Mouse (Mus musculus) midbrain, embryonic 15.5 days (tissue): Measurements from ENCODE around the gene Nol4l. TPM values are rescaled to one million over a fixed set of nuclear protein-coding genes. Genes with fewer than 3 reads are reported as not detected.
"Not testable (repeated sequence)": the region's sequence is repeated elsewhere in the genome, so short reads cannot be mapped to it uniquely, and the experiment has no call there.

Experiments used
- ATAC-seq: fragments of 200-750 bp; cut with Nextera tagmentation; replicated peaks from 2 replicates; pipeline ENCODE4 v1.8.0; 2017; ENCODE audit warnings: moderate TSS enrichment
- H3K27ac ChIP-seq: fragments of 300-500 bp; sonication (generic); 2 replicates; pipeline ENCODE4 v1.5.1; 2015; ENCODE audit warnings: mild to moderate bottlenecking, inconsistent platforms
- H3K27me3 ChIP-seq: fragments of 300-500 bp; sonication (generic); replicated peaks from 2 replicates; pipeline ENCODE4 v1.6.1; 2015; ENCODE audit warnings: inconsistent platforms
- H3K36me3 ChIP-seq: fragments of 300-500 bp; sonication (generic); replicated peaks from 2 replicates; pipeline ENCODE4 v1.6.1; 2015; ENCODE audit warnings: inconsistent platforms
- H3K4me1 ChIP-seq: fragments of 300-500 bp; sonication (generic); 2 replicates; pipeline ENCODE4 v1.6.1; 2015; ENCODE audit warnings: inconsistent platforms
- H3K4me2 ChIP-seq: fragments of 300-500 bp; sonication (generic); 2 replicates; pipeline ENCODE4 v1.6.1; 2015; ENCODE audit warnings: inconsistent platforms, mild to moderate bottlenecking, moderate library complexity
- H3K4me3 ChIP-seq: fragments of 300-500 bp; sonication (generic); 2 replicates; pipeline ENCODE4 v1.5.1; 2015; ENCODE audit warnings: mild to moderate bottlenecking, inconsistent platforms
- H3K9ac ChIP-seq: fragments of 300-500 bp; sonication (generic); 2 replicates; pipeline ENCODE4 v1.6.1; 2015; ENCODE audit warnings: mild to moderate bottlenecking, inconsistent platforms
- H3K9me3 ChIP-seq: fragments of 300-500 bp; sonication (generic); 2 replicates; pipeline ENCODE4 v1.6.1; 2016; ENCODE audit warnings: inconsistent platforms
- WGBS: fragments of 180-500 bp; shearing (Covaris S2); methylation state at CpG from one replicate; pipeline ENCODE4 v1.1.7; 2015; ENCODE audit warnings: mixed read lengths; 5-methylcytosine and 5-hydroxymethylcytosine counted together
- polyA plus RNA-seq: library from polyadenylated mRNA; unstranded; fragments of >200 nt; fragmentation: Nextera tagmentation; extraction: Ambion mirVana; gene quantifications from 2 replicates; pipeline ENCODE4 v1.2.1, GENCODE M21; 2015

The Nol4l gene
- polyA plus RNA-seq, 1 experiment from 2014 or later, result 54.6 TPM

DNA sequence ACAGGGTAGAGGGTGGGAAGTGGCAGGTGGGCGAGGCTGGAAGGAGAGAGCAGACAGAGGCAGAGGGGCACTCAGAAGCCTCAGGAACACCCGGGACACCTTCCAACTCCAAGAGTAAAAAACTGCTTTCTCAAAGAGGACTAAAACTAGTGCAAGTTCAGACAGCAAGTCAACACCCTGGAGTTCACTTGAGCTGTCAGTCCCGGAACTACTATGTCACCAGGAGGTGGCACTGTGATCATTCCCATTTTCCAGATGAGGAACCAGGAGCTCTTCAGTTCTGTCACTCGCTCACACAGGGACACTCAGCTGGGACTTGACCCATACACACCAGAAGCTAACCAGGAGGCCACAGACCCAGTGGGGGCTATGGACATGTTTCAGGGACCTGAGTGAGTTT, 30.6 kb downstream of the Nol4l start:
- Histone ChIP-seq H3K9ac (no peak overlapping the region), H3K27ac (no peak overlapping the region), H3K9me3 (no peaks in the 10 kb centered on the region), H3K4me2 (no peak overlapping the region), H3K36me3 (no peaks in the 10 kb centered on the region), H3K4me3 (no peak overlapping the region), H3K4me1 (peaks cover 34% of the 10 kb centered on the region), H3K27me3 (no peaks in the 10 kb centered on the region)
- no peak for ATAC-seq
- 60% methylated on average over 4 of the region's 4 CpGs for WGBS

DNA sequence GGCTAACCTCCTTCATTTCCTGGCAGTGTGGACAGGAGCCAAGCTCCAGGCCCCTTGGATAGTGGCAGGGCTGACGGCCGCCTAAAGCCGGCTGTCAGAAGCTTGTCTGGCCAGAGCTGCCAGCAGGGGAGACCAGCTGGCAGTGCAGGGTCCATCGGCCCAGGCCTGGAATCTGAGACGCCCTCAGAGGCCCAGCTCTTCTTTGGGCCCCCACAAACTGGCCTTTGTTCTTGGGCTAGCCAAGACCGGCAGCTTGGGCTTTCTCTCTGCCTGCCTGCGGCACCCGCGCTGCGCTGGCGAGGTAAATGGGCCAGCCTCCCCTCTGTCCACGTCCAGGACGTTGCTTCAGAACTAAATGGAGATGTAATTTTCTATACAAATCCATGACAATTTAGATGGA, 32.9 kb downstream of the Nol4l start:
- Histone ChIP-seq H3K4me3 (no peak overlapping the region), H3K27ac (peak overlapping the region; percentile 55), H3K27me3 (no peaks in the 10 kb centered on the region), H3K4me1 (peaks cover 50% of the 10 kb centered on the region), H3K36me3 (no peaks in the 10 kb centered on the region), H3K9ac (0 out of 2 replicates have a peak overlapping the region, but pooled peaks have one; percentile 4), H3K9me3 (no peaks in the 10 kb centered on the region), H3K4me2 (no peak overlapping the region)
- WGBS, result 16% methylated on average over 13 of the region's 13 CpGs
- ATAC-seq, result no peak

DNA sequence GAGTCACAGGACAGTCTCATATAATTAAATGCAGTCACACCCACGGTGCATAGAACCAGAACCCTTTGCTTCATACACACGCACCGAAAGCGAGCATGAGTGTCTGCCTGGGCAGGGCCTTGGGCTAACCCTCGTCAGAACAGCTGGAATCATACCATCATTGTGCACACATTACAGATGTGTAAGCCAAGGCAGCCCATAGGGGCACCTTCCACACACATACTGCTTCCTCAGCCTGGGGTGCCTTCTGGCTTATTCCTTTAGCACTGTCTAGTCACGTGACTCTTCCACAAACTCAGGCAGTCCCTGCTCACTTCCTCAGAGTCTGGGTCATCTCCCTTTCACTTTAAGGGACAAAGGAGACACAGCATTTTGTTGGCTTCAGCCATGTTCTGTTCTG, 33.5 kb downstream of the Nol4l start:
- 82% methylated on average over 6 of the region's 6 CpGs for WGBS
- H3K4me2 ChIP-seq, result no peak overlapping the region
- peaks cover 56% of the 10 kb centered on the region for H3K4me1 ChIP-seq
- no peak overlapping the region for H3K4me3 ChIP-seq
- H3K27me3 ChIP-seq, result no peaks in the 10 kb centered on the region
- no peak for ATAC-seq
- no peaks in the 10 kb centered on the region for H3K9me3 ChIP-seq
- H3K9ac ChIP-seq, result no peak overlapping the region
- H3K36me3 ChIP-seq, result no peaks in the 10 kb centered on the region
- peak overlapping the region; percentile 55; the same call in 1 of the 2 replicates for H3K27ac ChIP-seq

DNA sequence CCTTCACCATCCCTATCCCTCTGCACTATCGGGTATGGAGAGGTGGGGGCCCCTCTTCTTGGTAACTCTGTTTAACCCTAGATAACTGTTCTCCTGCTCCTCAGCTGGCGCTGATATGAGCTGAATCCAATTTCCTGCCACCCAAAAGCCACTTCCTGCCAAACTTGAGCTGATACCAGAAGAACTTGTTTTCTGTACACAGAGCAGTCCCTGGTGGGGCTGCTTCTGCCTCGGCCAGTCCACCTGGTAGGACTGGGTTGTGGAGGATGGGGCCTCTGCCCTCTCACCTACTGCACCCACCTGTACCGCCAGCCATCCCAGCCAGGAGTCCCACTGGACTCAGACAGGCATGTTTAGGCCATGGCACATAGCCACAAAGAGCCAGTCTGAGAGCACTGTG, 34.0 kb downstream of the Nol4l start:
- Histone ChIP-seq H3K4me2 (no peak overlapping the region), H3K27ac (no peak overlapping the region), H3K4me3 (no peak overlapping the region), H3K9me3 (no peaks in the 10 kb centered on the region), H3K36me3 (no peaks in the 10 kb centered on the region), H3K4me1 (peaks cover 61% of the 10 kb centered on the region), H3K27me3 (no peaks in the 10 kb centered on the region), H3K9ac (no peak overlapping the region)
- WGBS, result 86% methylated on average over 4 of the region's 4 CpGs
- ATAC-seq, result no peak

DNA sequence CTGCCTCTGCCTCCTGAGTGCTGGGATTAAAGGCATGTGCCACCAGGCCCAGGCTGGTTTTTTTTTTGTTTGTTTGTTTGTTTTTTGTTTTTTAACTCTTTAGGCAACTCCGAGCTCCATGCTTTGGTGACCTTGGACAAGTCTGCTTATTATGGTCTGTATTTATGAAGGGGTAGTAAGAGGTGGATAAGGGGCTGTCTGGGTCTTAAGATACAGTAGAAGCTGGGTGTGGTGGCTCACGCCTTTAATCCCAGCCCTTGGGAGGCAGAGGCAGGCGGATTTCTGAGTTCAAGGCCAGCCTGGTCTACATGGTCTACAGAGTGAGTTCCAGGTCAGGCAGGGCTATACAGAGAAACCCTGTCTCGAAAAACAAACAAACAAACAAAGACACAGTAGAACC, 34.4 kb downstream of the Nol4l start:
- not testable (repeated sequence) for ATAC-seq, H3K9me3 ChIP-seq, H3K27ac ChIP-seq, H3K9ac ChIP-seq, H3K27me3 ChIP-seq, H3K4me3 ChIP-seq, H3K36me3 ChIP-seq, H3K4me2 ChIP-seq
- 96% methylated on average over 4 of the region's 4 CpGs for WGBS
- peaks cover 65% of the 10 kb centered on the region for H3K4me1 ChIP-seq

DNA sequence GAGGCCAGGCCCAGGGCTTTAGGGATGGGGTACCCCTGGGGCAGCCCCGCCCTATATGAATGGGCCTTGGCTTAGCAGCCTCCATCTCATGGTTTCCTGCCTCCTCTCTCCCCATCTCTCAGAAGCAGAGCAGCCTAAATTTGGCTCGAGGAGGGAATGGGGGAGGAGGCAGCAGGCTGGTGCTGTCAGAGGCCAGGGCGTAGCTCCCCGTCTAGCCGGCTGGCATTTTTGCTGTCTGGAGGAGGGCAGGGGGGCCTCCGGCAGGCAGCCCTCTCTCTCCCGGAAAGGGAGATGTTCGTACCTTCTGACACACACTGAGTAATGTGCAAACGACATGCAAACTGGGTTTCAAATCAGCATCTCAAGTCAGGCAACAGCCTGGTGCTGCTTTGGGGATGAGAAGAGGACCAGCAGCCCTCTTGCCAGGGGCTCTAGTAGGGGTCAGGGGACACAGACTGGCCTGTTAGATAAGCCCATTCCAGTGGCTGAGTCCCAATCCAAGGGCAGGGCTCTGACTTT, 35.4 kb downstream of the Nol4l start:
- Histone ChIP-seq H3K4me3 (no peak overlapping the region), H3K4me1 (peaks cover 65% of the 10 kb centered on the region), H3K4me2 (0 out of 2 replicates have a peak overlapping the region, but pooled peaks have one; percentile 4), H3K9me3 (no peaks in the 10 kb centered on the region), H3K27me3 (no peaks in the 10 kb centered on the region), H3K9ac (no peak overlapping the region), H3K36me3 (no peaks in the 10 kb centered on the region), H3K27ac (peak overlapping the region; percentile 97)
- 25% methylated on average over 9 of the region's 9 CpGs for WGBS
- ATAC-seq, result no peak

DNA sequence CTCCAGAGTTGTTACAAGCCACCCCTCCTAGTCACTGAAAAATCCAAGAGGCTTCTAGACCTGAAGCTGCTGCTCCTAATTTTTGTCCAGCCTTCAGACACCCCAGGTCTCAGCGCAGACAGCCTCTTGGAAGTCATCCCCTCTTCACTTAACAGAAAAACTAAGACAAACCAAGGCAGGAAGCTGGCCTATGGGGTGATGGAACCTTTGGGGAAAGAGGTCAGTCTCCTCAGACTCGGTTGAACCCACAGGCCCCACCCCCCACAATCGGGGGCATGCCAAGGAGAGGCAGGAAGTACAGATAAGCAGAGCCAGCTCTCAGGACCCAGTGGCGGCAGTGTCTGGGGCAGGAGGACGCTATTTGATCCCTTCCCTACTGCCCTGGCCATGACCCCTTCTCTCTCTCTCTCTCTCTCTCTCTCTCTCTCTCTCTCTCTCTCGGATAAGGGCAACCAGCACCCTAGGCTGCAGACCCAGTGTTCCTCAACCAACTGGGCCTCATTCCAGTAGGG, 35.9 kb downstream of the Nol4l start:
- Histone ChIP-seq H3K27me3 (no peaks in the 10 kb centered on the region), H3K36me3 (no peaks in the 10 kb centered on the region), H3K9ac (no peak overlapping the region), H3K27ac (peak overlapping the region; percentile 97), H3K4me3 (no peak overlapping the region), H3K9me3 (no peaks in the 10 kb centered on the region), H3K4me1 (peaks cover 65% of the 10 kb centered on the region), H3K4me2 (no peak overlapping the region; the same call in 1 of the 2 replicates)
- ATAC-seq, result no peak
- WGBS, result 13% methylated on average over 6 of the region's 6 CpGs

DNA sequence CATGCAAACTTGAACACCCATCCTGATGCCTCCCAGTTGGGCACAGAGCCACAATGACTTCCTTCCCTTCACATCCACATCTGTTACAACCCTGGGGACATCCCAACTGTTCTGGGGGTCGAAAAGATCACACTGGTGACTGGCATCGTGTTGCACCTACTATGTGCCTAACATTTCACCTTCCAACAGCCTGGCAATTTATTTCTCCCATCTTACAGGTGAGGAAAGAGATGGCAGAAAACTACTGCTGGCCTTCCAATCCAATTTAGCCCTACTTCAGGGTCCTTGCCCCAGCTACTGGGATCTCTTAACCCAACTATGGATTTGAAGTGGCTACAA, 36.4 kb downstream of the Nol4l start:
- H3K27me3 ChIP-seq, result no peaks in the 10 kb centered on the region
- 27% methylated on average over 2 of the region's 2 CpGs for WGBS
- no peaks in the 10 kb centered on the region for H3K36me3 ChIP-seq
- H3K4me2 ChIP-seq, result peak overlapping the region; percentile 89
- H3K4me3 ChIP-seq, result peak overlapping the region; percentile 53
- 0 out of 2 replicates have a peak, but pooled peaks have one; percentile 1 for ATAC-seq
- peak overlapping the region; percentile 74 for H3K9ac ChIP-seq
- H3K4me1 ChIP-seq, result peaks cover 65% of the 10 kb centered on the region
- no peaks in the 10 kb centered on the region for H3K9me3 ChIP-seq
- peak overlapping the region; percentile 97 for H3K27ac ChIP-seq

DNA sequence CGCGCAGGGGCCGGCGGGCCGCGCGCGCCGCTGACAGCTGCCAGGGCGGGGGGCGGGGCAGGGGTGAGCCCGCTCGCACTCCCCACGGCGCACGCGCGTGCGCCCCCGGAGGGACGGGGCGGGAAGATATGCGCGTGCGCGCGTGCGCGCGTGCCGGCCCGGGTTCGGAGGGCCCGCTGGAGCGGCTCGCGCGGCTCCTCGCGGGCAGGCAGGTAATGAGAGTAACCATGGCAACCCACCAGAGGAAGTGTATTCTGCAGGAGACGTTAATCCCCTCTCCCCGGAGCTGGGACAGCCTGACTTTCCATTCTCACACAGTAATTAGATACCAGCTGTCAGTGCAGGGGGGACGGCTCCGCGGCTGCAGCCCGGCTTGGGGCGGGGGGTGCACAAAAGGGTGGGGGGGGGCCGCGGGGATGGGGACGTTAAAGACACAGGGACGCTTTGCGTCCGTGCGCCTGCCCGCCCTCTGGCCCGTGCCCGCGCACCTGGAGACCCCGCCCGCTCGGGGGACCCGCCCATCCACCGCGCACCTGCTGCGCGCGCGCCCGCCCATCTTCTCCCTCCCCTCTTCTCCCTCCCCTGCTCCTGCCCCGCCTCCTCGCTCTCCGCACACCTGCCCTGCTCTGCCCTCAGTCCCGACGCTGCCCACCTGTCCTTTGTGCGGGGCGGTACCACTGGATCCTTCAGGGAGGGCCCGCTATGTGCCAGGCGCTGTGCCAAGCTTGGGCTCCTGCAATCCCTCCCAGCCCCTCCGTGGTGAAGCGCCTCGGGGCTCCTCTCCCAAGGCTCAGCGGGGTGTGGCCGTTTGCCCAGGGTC, 37.0 kb downstream of the Nol4l start, which contains the start of gene 4930404H24Rik:
4930404H24Rik (plus strand) TSS at position 218 of the 820 bp plus-strand sequence.
- Histone ChIP-seq H3K36me3 (no peaks in the 10 kb centered on the region), H3K4me1 (peaks cover 60% of the 10 kb centered on the region), H3K27me3 (no peaks in the 10 kb centered on the region), H3K27ac (peak within 1 kb of the TSS; percentile 97), H3K4me3 (peak within 1 kb of the TSS; percentile 53), H3K4me2 (peak within 1 kb of the TSS; percentile 89), H3K9ac (peak within 1 kb of the TSS; percentile 74), H3K9me3 (no peaks in the 10 kb centered on the region)
- under 1% methylated on average over 55 of the region's 83 CpGs for WGBS
- ATAC-seq, result peak; percentile 92

DNA sequence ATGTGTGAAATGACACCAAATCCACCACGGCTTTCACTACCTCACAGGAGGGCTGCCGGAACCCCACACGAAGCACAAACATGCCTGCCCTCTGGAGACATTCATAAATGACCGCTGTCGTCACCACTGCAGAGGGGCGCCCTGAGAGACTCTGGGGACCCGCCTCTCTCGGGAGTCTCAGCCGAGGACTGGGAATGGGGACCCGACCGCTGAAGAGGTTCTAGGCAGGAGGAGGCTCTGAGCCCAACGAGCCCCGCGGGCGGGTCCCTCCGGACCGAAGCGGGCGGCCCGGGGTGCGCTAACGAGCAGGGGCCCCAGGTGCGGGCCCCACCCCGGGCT, 37.6 kb downstream of the Nol4l start:
- peak overlapping the region; percentile 89 for H3K4me2 ChIP-seq
- ATAC-seq, result peak; percentile 51
- WGBS, result under 1% methylated on average over 24 of the region's 24 CpGs
- H3K9ac ChIP-seq, result peak overlapping the region; percentile 74
- no peaks in the 10 kb centered on the region for H3K9me3 ChIP-seq
- peaks cover 54% of the 10 kb centered on the region for H3K4me1 ChIP-seq
- H3K36me3 ChIP-seq, result no peaks in the 10 kb centered on the region
- peak overlapping the region; percentile 53 for H3K4me3 ChIP-seq
- peak overlapping the region; percentile 97 for H3K27ac ChIP-seq
- H3K27me3 ChIP-seq, result no peaks in the 10 kb centered on the region

DNA sequence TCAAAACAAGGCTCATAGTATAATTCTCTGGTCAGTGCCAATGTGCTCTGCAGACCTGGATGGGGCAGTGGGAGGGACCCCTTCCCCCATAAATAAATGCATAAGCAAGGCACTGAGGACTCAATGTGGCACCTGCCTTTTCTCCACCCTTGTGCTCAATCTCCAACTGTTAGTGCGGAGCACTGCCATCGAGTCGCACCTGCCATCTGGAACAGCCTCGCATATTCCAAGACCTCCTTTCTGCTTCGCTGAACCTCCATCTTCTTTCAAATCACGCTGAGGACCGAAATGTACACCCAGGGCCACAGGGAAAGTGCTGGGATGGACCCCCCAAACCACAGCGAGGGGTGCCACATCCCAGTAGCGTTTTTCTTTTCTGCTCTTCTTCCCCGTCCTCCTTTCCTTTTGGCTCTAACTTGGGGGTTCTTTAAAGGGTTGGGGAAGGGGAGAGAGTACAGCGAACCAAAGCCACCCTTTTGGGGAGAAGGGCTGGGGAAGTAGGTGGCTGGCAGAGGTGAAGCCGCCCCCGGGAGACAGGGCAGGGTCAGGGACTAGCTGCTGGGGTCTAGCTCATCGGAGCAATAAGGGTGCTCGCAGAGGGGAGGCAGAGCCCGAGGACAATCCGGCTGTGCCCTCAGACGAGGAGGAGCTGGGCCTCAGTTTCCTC, 38.1 kb downstream of the Nol4l start:
- peak; percentile 4 for ATAC-seq
- WGBS, result 5% methylated on average over 18 of the region's 18 CpGs

DNA sequence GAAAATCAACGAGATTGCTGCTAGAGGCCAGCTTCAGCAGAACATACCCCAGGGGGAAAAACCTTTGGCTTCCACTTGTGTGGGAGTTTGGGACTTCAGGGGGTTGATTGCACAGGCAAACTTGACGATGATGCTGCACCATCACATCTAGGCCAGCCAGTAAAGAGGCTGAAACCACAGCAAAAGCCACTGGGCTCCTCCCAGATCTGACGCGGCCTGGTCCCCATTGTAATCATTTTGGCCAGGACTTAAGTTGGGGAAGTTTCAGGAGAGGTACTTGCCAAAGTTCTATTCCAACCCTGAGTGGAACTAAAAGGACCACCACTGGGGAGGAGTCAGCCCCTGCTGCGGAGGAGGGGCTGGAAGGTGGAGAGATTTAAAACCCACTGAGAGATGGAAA, 38.8 kb downstream of the Nol4l start:
- no peak for ATAC-seq
- Histone ChIP-seq H3K4me3 (no peak overlapping the region), H3K27me3 (no peaks in the 10 kb centered on the region), H3K27ac (peak overlapping the region; percentile 97), H3K36me3 (no peaks in the 10 kb centered on the region), H3K4me2 (peak overlapping the region; percentile 89), H3K4me1 (peaks cover 42% of the 10 kb centered on the region), H3K9me3 (no peaks in the 10 kb centered on the region), H3K9ac (no peak overlapping the region; the same call in 1 of the 2 replicates)
- WGBS, result 18% methylated on average over 5 of the region's 5 CpGs

More for the DNA sequence above, 38.1 kb downstream of the Nol4l start:
- Histone ChIP-seq H3K4me1 (peaks cover 49% of the 10 kb centered on the region), H3K27me3 (no peaks in the 10 kb centered on the region), H3K9ac (peak overlapping the region; percentile 74), H3K36me3 (no peaks in the 10 kb centered on the region), H3K4me3 (peak overlapping the region; percentile 53), H3K27ac (peak overlapping the region; percentile 97), H3K9me3 (no peaks in the 10 kb centered on the region), H3K4me2 (peak overlapping the region; percentile 89)
